Mouse (Mus musculus) layer of hippocampus, postnatal 14 days (tissue): ENCODE data around the gene Ints6. TPM values are rescaled to one million over a fixed set of nuclear protein-coding genes. Genes with fewer than 3 reads are reported as not detected.

Source experiments
- DNase-seq, 2 experiments: peaks; one replicate each; pipeline ENCODE4 v3.0.0; 2021 to 2022; ENCODE audit warnings: low spot score in 2 of 2, mixed read lengths in 1 of 2
- long read RNA-seq, 2 experiments: library from polyadenylated mRNA; stranded (forward); transcript quantifications; one replicate each; pipeline ENCODE4 v2.0.0; 2021
- total RNA-seq, 2 experiments: library from RNA; stranded (reverse); gene quantifications; 2 replicates each; pipeline ENCODE4 v1.2.3; 2021

The Ints6 gene
- total RNA-seq, result 10 to 100 TPM; 40.6 to 44.9 TPM
- long read RNA-seq, experiment 1, full-length matches to known transcripts, result 4 of 36 reads
- long read RNA-seq, experiment 1, partial matches to known transcripts, result 11 of 36 reads
- long read RNA-seq, experiment 1, other reads (novel, unspliced or antisense), result 21 of 36 reads
- long read RNA-seq, experiment 2, full-length matches to known transcripts, result 2 of 37 reads
- long read RNA-seq, experiment 2, partial matches to known transcripts, result 2 of 37 reads
- long read RNA-seq, experiment 2, other reads (novel, unspliced or antisense), result 33 of 37 reads

DNA sequence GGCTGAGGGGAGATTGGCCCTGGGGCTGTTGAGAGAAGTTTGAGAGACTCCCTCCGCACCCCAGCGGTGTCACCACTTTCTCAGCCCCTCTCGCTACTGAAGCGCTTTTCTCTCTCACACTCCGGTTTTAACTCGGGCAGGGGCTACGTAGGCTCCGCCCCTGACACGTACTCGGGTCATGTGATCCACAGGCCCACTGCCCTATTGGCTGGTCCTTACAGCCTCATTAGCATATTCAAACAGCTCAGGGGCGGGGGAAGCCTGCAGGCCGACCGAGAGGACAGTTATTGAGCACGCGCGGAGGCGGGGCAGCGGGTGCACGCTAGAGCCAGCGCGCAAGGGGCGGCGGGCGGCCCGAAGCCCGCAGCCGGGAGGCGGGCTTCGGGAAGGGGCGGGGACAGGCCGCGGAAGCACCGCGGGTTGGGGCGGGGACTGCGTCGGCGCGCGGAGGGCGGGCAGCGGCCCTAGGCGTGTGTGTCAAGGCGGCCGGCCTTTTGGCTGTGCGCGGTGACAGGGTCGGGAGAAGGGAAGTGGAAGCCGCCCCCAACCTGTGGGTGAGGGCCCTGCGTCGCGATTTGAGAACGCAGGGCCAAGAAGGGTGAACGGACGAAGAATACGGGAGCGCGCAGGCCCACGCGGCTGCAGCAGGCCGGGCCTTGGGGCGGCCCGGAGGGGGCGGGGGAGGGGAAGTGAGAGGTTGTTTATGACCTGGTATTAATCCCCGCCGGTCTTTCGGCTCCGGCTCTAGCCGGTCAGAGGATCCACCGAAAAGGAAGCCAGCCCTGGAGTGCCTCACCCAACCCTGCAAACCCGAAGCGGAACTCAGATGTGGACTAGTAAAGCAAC lies at the start of gene Ints6:
Gene Ints6 (minus strand): TSS at position 134 of the 846 bp plus-strand sequence.
- DNase-seq, result peak; percentile 96 to 99

- DNase-seq, result no peak
Measured at GRCm38 (mm10) chr14:62808661-62809523, 47.9 kb upstream of the Ints6 start.

GRCm38 (mm10) chr14:62806921-62807320 lies 46.0 kb upstream of the Ints6 start:
- no peak for DNase-seq

DNA sequence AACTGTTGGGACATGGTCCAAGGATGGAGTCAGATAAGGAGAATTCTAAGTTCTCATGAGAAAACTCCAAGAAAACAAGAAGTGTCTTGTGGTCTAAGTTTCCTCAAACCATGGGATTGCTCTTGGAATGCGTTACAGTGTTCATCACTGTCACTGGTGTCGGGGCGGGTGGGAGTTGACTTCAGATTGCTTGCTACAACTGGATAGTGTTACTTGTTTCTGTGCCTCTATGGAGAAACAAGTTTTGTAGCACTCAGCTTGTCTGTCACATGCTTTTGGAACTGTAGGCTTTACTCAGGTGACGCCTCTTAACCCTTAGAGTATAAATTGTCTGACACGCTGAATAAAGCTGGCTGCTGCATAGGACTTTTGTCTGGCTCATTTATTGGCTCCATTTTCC lies 42.2 kb upstream of the Ints6 start:
- no peak for DNase-seq

GRCm38 (mm10) chr14:62800791-62801190 lies 39.8 kb upstream of the Ints6 start:
- DNase-seq, result peak in 1 of 2 experiments; percentile 6

DNA sequence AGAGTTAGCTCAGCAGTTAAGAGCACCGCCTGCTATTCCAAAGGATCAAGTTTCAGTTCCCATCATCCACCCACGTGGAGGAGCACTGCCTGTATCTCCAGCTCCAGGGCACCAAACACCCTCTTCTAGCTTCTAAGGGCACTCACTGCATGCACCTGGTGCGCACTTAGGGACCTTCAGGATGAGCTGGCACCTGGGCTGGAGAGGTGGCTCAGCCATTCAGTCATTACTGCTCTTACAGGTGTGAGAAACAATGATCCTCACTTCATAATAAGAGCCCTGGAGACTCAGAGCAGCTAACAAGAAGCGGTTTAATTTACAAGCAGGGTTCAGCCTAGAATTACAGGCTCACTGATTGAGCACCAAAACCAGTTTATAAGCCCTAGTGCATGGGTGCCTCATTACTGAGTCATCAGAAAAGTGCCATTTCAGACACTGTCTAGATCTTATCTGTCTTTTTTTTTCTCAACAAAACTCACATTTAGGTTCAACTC lies 37.7 kb upstream of the Ints6 start:
- DNase-seq, result no peak

DNA sequence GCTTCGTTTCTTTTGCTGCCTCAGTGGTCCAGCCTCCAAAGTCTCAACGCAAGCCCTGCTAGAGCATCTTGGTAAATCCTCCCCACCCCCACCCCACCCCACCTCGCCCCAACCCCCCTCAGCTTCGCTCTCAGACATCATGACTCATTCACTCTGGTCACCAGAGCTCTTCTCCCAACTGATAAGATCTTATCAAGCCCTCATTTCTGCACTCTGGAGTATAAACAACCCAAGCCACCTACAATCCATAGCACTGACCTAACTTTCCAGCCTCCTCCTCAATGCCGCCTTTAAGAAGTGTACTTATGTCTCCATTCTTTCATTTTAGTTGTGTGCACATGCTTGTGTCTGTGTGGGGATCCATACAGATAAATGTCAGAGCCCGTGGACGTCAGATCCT lies 34.8 kb upstream of the Ints6 start:
- no peak for DNase-seq

GRCm38 (mm10) chr14:62789282-62789681 lies 28.3 kb upstream of the Ints6 start:
- no peak for DNase-seq

GRCm38 (mm10) chr14:62782981-62783380 lies 22.0 kb upstream of the Ints6 start:
- DNase-seq, result no peak

DNA sequence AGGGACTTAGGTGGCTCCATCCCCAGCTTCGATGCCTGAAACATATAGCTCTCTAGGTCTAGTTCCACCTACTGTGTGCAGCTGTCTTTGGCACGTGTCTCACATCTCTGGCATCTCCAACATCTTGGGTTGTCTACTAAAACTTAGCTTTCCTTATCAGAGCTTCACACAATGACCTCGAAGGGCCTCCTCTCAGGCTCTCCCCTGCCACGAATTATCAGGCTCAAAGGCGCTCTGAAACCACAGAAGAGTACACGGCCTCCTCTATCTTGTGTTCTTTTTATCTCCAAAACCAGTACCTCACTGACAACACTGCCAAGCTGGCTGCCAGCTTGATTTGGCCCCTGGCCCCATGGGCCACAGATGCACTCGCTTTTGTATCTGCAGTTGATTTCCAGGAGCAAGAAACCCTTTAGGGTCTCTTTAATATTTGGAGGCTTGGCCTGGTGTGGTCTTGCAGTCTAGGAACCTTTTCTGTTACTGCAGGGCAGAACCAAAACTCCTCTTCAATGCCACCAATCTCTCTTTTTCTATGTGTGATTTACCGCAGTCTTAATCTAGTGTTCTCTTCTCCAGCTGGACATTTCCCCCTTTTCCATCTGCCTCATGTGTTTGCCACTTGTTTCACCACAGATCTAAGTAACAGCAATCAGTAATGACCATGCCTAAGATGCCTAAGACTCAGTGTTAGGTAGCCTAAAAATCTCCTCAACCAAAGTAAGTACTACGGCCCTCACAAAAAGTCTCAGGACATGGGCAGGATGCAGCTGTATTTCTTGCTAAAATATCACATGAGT lies 19.7 kb upstream of the Ints6 start:
- DNase-seq, result no peak

- DNase-seq, result no peak
Measured at GRCm38 (mm10) chr14:62778095-62778494, 17.1 kb upstream of the Ints6 start.

GRCm38 (mm10) chr14:62775034-62775433 lies 14.1 kb upstream of the Ints6 start:
- DNase-seq, result no peak

GRCm38 (mm10) chr14:62774246-62774645 lies 13.3 kb upstream of the Ints6 start:
- DNase-seq, result no peak

GRCm38 (mm10) chr14:62773766-62774165 lies 12.8 kb upstream of the Ints6 start:
- no peak for DNase-seq

- no peak for DNase-seq
Measured at GRCm38 (mm10) chr14:62765398-62765797, 4.4 kb upstream of the Ints6 start.

DNA sequence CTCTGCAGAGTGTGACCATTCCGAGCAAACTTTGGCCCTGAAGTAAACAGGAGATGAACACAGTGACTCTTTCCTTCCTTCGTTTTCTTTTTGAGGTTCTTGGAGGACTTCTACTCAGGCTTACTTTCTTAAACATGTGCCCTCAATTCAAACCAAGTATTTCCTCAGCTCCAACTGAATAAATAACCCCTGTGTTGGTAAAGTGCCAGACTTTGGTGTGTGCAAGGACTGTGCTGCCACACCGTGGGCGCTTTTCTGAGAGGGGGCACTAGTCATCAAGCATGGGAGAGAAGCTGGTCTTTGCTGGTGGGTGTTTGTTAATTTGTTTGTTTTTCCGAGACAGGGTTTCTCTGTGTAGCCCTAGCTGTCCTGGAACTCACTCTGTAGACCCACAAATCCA lies 3.4 kb upstream of the Ints6 start:
- no peak for DNase-seq

DNA sequence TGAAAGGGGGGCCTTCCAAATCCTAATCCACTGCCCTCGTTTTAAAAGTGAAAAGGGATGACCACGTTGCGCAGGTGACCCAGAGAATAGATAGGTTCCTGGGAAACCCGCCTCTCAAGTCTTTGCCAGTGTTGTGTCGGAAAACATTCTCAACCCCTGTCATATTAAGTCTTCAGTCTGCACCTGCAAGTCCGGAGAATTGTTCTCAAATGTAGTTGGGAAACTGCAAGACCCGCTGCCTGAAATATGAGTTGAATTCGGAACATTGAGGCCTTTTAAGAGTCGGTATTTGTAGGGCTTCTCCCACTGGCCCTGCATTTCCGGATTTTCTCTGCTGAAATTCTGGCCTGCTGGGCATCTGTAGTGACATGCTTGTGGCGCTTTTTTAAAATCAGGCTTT lies 974 bp upstream of the Ints6 start:
- no peak for DNase-seq

DNA sequence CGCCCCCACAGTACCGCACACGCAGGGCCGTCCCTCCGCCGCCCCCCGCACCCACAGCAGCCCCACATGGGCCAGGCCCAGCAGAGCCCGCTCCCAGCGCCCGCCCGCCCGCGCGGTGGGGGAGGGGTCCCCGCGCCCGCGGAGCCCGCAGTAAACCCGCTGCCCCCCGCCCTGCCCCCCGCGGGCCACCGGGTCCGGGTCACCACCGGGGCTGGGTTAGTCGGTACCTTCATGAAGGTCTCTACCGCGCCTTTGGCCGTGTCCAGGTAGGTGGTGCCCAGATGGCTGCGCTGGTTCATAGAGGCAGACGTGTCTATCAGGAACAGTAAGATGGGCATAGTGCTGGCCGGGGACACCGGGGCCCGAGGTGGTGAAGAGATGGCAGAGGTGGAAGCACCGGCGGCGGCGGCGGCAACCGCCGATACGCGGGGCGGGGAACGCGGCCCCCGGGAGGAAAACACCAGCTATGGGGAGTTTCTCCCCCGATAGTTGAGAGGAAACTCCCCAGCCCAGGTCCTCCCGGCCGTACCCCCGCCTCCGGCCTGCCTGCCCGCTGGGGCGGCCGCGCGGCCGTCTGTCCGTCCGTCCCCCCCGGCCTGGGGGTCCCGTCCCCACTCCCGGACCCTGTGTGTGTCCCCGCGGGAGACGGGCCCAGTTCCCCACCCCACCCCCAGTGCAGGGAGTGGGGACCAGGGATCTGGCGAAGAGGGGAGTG lies 491 bp downstream of the Ints6 start:
- peak; percentile 61 to 71 for DNase-seq

DNA sequence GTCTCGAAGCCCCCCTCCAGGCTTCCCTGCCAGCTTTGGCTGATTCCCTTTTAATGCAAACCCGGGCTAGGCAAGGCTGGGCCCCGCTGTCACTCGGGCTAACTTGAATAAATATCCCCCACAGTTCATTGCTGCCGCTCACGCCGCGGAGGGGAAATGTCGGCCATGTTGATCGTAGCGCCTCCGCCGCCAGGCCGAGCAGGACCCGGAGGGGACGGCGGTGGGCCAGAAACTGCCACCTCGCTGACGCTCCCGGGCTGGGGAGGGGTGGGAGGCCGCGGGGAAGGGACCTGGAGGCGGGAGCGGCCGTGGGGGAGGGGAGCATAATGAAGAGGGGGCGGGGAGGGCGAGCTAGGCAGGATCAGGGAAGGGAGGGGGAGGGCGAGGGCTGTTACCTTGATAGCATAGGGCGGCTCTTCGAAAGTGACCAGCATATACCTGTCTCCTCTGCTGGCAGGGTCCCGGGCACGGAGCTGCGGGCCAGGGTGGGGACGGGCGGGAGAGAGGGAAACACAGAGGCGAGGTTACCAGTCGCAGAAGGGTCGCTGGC lies 1.1 kb downstream of the Ints6 start:
- peak; percentile 68 to 75 for DNase-seq

DNA sequence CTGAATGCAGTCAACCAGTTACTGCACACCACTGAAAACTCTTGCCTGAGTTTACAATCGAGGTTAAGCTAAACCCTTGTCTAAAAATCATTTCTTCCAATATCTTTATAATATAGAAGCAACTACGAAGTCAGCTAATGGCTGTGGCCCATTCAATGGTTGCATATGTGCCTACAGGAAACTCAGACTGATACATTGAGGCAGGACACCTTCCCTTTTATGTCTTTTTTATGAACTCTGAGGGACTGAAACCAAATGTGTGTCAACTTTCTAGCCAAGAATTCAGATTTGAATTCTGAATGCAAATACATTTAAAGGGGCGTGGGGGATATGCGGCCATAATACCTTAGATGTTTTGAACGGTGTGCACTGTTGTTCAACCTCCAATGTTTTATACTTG lies 2.3 kb downstream of the Ints6 start:
- DNase-seq, result no peak
